Mouse (Mus musculus) forebrain, postnatal 0 days (tissue): ENCODE measurements around the gene Rims1. TPM values are rescaled to one million over a fixed set of nuclear protein-coding genes. Genes with fewer than 3 reads are reported as not detected.

Source experiments
- ATAC-seq: fragments of 200-750 bp; cut with Nextera tagmentation; 2 replicates; pipeline ENCODE4 v1.8.0; 2017; ENCODE audit warnings: mild to moderate bottlenecking, moderate library complexity
- DNase-seq: peaks from one replicate; pipeline ENCODE4 v3.0.0-alpha.2; 2015
- H3K27ac ChIP-seq: fragments of 300-500 bp; sonication (generic); 2 replicates; pipeline ENCODE4 v1.5.1; 2014; ENCODE audit warnings: low read depth, mild to moderate bottlenecking, antibody characterized with exemption, low read length, moderate library complexity, mixed read lengths
- H3K27me3 ChIP-seq: fragments of 300-500 bp; sonication (generic); 2 replicates; pipeline ENCODE4 v1.6.1; 2014; ENCODE audit warnings: mild to moderate bottlenecking, low read length, mixed read lengths; ENCODE audit not compliant: insufficient read depth
- H3K36me3 ChIP-seq: fragments of 300-500 bp; sonication (generic); 2 replicates; pipeline ENCODE4 v1.6.1; 2014; ENCODE audit warnings: mild to moderate bottlenecking, moderate library complexity; ENCODE audit not compliant: insufficient read depth
- H3K4me1 ChIP-seq: fragments of 300-500 bp; sonication (generic); 2 replicates; pipeline ENCODE4 v1.6.1; 2014; ENCODE audit warnings: antibody characterized with exemption; ENCODE audit not compliant: insufficient read depth
- H3K4me2 ChIP-seq: fragments of 300-500 bp; sonication (generic); 2 replicates; pipeline ENCODE4 v1.6.1; 2014; ENCODE audit warnings: low read depth, mild to moderate bottlenecking, moderate library complexity
- H3K4me3 ChIP-seq: fragments of 300-500 bp; sonication (generic); 2 replicates; pipeline ENCODE4 v1.5.1; 2014; ENCODE audit warnings: low read depth, low read length, mixed read lengths
- H3K9ac ChIP-seq: fragments of 300-500 bp; sonication (generic); 2 replicates; pipeline ENCODE4 v1.6.1; 2014; ENCODE audit warnings: mild to moderate bottlenecking
- H3K9me3 ChIP-seq: fragments of 300-500 bp; sonication (generic); 2 replicates; pipeline ENCODE4 v1.6.1; 2016; ENCODE audit warnings: low read length
- CTCF ChIP-seq: sonication (generic); IDR thresholded peaks from 2 replicates; pipeline ENCODE4 v1.5.1; 2016; ENCODE audit warnings: antibody characterized with exemption, control low read depth, low read depth
- WGBS: fragments of 180-500 bp; shearing (Covaris S2); extraction: QIAGEN DNeasy Blood & Tissue Kit; methylation state at CpG from one replicate; pipeline ENCODE4 v1.1.7; 2014; 5-methylcytosine and 5-hydroxymethylcytosine counted together
- polyA plus RNA-seq: library from polyadenylated mRNA; unstranded; fragments of >200 nt; fragmentation: Nextera tagmentation; extraction: Ambion mirVana; gene quantifications from 2 replicates; pipeline ENCODE4 v1.2.1, GENCODE M21; 2015
- total RNA-seq: library from RNA; depleted of rRNA; stranded (reverse); fragments of >200 nt; gene quantifications from 2 replicates; pipeline ENCODE4 v1.2.3, GENCODE M21; 2014

The Rims1 gene
- total and polyA plus RNA-seq, 2 experiments from 2014 or later = 18.6 to 57.1 TPM

GRCm38 (mm10) chr1:22377652-22378051 lies 428.1 kb downstream of the Rims1 start:
- no peak for TF ChIP-seq CTCF
- WGBS = 62% methylated on average over 5 of the region's 5 CpGs
- no peak overlapping the region for H3K27ac ChIP-seq
- ATAC-seq (no peak), DNase-seq (no peak)
- no peak overlapping the region for H3K4me2 ChIP-seq
- H3K27me3 ChIP-seq = no peaks in the 10 kb centered on the region
- H3K4me1 ChIP-seq = no peaks in the 10 kb centered on the region
- H3K4me3 ChIP-seq = no peak overlapping the region
- H3K9me3 ChIP-seq = no peaks in the 10 kb centered on the region
- no peaks in the 10 kb centered on the region for H3K36me3 ChIP-seq
- no peak overlapping the region for H3K9ac ChIP-seq

DNA sequence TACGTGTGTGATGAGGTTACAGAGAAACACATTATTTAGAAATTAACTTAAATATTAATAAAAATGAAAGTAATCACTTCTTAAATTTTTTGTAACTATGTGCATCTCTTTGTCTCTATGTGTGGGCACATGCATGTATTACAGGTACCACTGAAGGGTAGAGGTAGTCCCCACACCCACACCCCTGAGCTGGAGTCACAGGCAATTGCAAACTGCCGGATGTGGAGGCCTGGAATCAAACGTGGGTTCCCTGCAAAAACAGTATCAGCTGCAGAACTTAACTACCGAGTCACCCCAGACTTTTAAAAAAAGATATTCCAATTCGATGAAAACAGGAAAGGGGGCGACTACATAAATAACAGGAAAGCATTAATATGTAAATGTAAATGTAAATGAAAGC lies 428.7 kb downstream of the Rims1 start:
- no peaks in the 10 kb centered on the region for H3K27me3 ChIP-seq
- H3K36me3 ChIP-seq = no peaks in the 10 kb centered on the region
- DNase-seq = no peak
- H3K9ac ChIP-seq = no peak overlapping the region
- WGBS = 26% methylated on average over 6 of the region's 6 CpGs
- no peaks in the 10 kb centered on the region for H3K9me3 ChIP-seq
- no peak for ATAC-seq
- no peak overlapping the region for H3K4me3 ChIP-seq
- H3K4me1 ChIP-seq = no peaks in the 10 kb centered on the region
- TF ChIP-seq CTCF = no peak
- H3K4me2 ChIP-seq = no peak overlapping the region
- H3K27ac ChIP-seq = no peak overlapping the region

DNA sequence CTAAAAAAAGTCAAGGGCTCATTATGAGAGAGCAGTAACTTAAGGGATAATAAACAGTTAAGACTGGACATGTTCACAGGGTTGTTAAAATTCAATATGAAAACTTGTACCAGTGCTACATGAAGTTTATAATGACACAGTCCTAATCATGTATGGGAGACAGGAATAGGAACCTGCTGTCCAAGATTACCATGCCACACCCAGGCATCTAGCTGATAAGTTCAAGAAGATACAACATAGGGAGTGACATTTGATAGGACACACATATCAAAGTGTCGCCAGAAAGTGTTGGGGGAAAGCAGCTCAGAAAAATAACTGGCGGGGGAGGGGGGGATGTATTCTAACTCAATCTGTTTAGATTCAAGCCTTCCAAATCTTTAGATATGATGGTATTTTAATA lies 449.6 kb downstream of the Rims1 start:
- no peak for ATAC-seq
- Histone ChIP-seq H3K4me2 (no peak overlapping the region), H3K36me3 (no peaks in the 10 kb centered on the region), H3K9me3 (no peaks in the 10 kb centered on the region), H3K4me1 (no peaks in the 10 kb centered on the region), H3K27ac (no peak overlapping the region), H3K9ac (no peak overlapping the region), H3K27me3 (no peaks in the 10 kb centered on the region), H3K4me3 (no peak overlapping the region)
- no peak for TF ChIP-seq CTCF
- no peak for DNase-seq
- 86% methylated on average over 2 of the region's 2 CpGs for WGBS

DNA sequence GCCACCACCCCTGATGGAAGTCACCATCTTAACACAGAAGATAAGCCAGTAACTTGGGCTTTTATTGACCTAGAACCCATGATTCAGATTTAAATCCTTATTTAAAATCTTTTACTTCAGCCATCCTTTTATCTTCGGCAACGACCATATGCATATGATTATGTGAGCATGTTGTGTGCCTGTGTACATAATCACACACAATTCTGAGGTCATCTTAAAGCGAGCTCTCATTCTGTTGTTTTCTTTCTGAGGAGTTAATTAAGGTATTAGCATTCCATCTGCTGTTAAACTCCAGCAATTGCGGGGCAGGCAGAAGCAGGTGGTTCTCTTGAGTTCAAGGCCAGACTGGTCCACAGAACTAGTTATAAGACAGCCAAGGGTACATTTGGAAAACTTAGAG lies 452.1 kb downstream of the Rims1 start:
- H3K27ac ChIP-seq = no peak overlapping the region
- no peaks in the 10 kb centered on the region for H3K27me3 ChIP-seq
- no peak for ATAC-seq
- H3K9me3 ChIP-seq = no peaks in the 10 kb centered on the region
- no peaks in the 10 kb centered on the region for H3K4me1 ChIP-seq
- no peak for TF ChIP-seq CTCF
- 34% methylated on average over 4 of the region's 4 CpGs for WGBS
- DNase-seq = no peak
- no peak overlapping the region for H3K9ac ChIP-seq
- no peak overlapping the region for H3K4me2 ChIP-seq
- no peak overlapping the region for H3K4me3 ChIP-seq
- H3K36me3 ChIP-seq = no peaks in the 10 kb centered on the region

DNA sequence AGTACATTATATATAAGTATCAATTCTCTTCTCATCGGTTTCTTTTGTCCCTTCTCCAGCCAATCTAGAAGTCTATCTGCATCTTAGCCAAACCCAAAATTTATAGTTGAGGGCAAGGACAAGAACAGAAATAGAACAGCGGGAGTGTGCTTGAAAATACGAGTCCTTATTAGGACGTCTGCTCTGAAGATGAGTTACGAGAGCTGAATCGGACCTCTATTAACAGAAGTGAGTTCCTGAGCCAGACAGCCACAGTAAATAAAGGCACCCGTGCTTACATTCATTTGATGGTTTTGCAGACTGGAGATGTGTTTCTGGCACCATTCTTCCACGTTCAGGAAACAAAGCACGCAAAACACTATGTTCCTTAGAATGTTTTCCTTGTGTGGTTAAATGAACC lies 466.9 kb downstream of the Rims1 start:
- no peak overlapping the region for H3K4me2 ChIP-seq
- no peaks in the 10 kb centered on the region for H3K27me3 ChIP-seq
- no peak overlapping the region for H3K4me3 ChIP-seq
- no peak overlapping the region for H3K9ac ChIP-seq
- no peaks in the 10 kb centered on the region for H3K9me3 ChIP-seq
- no peak overlapping the region for H3K27ac ChIP-seq
- no peaks in the 10 kb centered on the region for H3K36me3 ChIP-seq
- WGBS = 57% methylated on average over 9 of the region's 9 CpGs
- ATAC-seq = no peak
- H3K4me1 ChIP-seq = no peaks in the 10 kb centered on the region
- DNase-seq = no peak
- no peak for TF ChIP-seq CTCF

DNA sequence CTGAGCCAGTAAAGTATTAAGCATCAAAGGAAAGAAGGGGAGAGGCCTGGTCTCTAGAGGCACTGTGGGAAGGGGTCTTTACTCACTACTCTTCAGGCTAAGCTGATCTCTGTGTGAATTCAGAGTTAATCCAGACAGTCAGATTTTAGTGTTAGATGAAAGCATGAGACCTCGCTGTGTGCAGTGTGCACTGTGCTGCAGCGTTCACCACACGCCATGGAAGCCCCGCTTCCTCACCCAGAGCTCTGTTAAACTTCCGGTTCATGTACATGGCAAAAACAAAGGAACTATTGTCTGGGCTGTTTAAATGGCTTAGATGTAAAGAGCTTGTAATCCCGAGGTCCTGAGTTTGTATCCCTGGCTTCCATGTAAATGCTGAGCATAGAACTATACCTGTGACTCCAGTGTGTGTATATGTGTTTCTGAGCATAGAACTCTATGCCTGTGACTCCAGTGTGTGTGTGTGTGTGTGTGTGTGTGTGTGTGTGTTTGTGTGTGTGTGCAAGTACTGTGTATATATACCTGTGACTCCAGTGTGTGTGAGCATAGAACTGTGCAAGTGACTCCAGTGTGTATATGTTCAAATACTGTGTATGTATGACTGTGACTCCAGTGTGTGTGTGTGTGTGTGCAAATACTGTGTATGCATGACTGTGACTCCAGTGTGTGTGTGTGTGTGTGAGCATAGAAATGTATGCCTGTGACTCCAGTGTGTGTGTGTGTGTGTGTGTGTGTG lies 484.7 kb downstream of the Rims1 start:
- no peaks in the 10 kb centered on the region for H3K4me1 ChIP-seq
- no peaks in the 10 kb centered on the region for H3K36me3 ChIP-seq
- no peak for DNase-seq
- peak; percentile 42; the same call in 1 of the 2 replicates for ATAC-seq
- no peak overlapping the region for H3K9ac ChIP-seq
- no peak for TF ChIP-seq CTCF
- H3K4me2 ChIP-seq = no peak overlapping the region
- H3K27ac ChIP-seq = no peak overlapping the region
- WGBS = 30% methylated on average over 6 of the region's 6 CpGs
- H3K9me3 ChIP-seq = no peaks in the 10 kb centered on the region
- H3K4me3 ChIP-seq = no peak overlapping the region
- H3K27me3 ChIP-seq = no peaks in the 10 kb centered on the region

GRCm38 (mm10) chr1:22315537-22315936 lies 490.3 kb downstream of the Rims1 start:
- ATAC-seq (no peak), DNase-seq (no peak)
- no peak for TF ChIP-seq CTCF
- Histone ChIP-seq H3K4me1 (no peaks in the 10 kb centered on the region), H3K4me2 (no peak overlapping the region), H3K9me3 (no peaks in the 10 kb centered on the region), H3K9ac (no peak overlapping the region), H3K36me3 (no peaks in the 10 kb centered on the region), H3K27ac (no peak overlapping the region), H3K27me3 (no peaks in the 10 kb centered on the region), H3K4me3 (no peak overlapping the region)
- 14% methylated on average over 2 of the region's 2 CpGs for WGBS
